Mouse (Mus musculus) liver, adult 2 months (tissue): Measurements from ENCODE around the gene Fbxw10.

Source experiments
- CTCF ChIP-seq: fragments of 200-500 bp; IDR thresholded peaks from 2 replicates; pipeline ENCODE4 v1.5.1; 2011; ENCODE audit warnings: low read depth, low read length, control low read depth
- POLR2A ChIP-seq: fragments of 200-500 bp; IDR thresholded peaks from 2 replicates; pipeline ENCODE4 v1.6.1; 2011; ENCODE audit warnings: low read length, control low read depth; ENCODE audit not compliant: insufficient read depth; ENCODE audit errors: extremely low read depth

- no peak for TF ChIP-seq CTCF
- TF ChIP-seq POLR2A: no peak
Measured at GRCm38 (mm10) chr11:62827135-62827534, 19.7 kb upstream of the Fbxw10 start.
